Mouse (Mus musculus) right cerebral cortex, postnatal 25 days (tissue): ENCODE measurements at regions not wholly inside any gene's neighbourhood (a gene's known extent, or its start where the extent isn't known, plus 50 kb on each side); places are given as distances from the start of the nearest gene placed in this dataset.
A peak's percentile ranks its signal among the peaks of the same experiment; 100 is the strongest.

Experiments
- DNase-seq: peaks from one replicate; pipeline ENCODE4 v3.0.0; 2022

DNA sequence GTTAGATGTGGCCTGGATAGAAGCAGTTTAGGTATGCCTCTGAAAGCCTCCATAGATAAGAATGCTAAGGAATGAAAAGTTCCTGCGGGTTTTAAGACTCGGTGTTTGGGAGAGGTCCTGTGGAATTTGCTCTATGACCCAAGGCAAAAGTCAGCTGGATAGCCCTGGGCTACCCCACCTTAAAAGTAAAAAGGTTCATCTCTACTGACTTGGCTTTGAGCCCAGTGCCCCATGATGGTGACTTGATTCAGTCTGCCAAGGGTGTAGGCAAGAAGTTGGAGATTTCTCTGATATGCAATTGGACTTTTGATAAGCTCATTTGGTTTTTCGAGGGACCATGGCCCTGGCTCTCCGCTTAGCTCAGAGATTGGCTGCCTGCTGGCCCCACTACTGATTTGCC is 78.8 kb upstream of the Herc3 start:
- no peak for DNase-seq

DNA sequence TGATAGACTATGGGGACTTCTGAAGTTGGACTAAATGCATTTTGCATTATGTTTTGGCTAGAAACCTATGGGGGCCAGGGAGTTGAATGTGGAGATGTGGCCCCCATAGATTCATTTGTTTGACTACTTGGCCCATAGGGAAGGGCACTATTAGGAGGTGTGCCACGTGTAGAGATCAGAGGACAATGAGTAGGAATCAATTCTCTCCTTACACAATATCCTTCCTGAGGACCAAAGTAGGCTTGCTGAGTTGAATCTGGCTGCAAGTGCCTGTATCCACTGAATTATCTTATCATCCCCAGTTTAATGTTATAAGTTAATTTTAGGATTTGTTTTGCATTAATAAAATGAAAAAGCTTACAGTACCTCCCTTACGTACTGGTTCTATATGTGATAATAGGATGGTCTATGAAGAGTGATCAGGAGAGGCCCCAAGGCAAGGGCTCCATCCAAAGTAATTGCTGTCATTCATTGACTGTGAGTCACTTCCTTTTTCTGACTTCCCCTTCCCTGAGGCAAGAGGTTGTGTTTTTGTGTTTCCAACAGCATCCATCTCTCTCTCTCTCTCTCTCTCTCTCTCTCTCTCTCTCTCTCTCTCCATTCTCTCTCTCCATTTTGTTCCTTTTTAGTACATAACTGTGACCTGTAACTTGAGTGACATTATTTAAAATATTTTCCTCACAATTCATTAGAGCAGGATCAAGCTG is 74.8 kb upstream of the Herc3 start:
- no peak for DNase-seq

DNA sequence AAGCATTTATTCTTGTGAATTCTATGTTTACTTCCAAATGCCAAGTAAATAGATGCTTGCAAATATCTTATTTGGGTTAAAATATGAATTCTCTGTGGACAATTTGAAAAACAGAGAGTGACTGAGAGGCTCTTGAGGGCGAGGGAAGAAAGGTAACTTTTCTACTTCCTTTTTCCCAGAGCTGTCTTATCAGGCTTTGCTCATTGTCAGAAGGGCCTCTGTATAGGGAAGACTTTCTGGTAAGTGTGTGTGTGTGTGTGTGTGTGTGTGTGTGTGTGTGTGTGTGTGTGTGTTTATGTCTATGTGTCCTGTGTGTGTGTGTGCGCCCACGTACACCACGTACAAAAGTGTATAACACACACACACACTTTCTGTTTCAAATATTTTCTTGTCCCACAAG is 73.9 kb upstream of the Herc3 start:
- DNase-seq: no peak

DNA sequence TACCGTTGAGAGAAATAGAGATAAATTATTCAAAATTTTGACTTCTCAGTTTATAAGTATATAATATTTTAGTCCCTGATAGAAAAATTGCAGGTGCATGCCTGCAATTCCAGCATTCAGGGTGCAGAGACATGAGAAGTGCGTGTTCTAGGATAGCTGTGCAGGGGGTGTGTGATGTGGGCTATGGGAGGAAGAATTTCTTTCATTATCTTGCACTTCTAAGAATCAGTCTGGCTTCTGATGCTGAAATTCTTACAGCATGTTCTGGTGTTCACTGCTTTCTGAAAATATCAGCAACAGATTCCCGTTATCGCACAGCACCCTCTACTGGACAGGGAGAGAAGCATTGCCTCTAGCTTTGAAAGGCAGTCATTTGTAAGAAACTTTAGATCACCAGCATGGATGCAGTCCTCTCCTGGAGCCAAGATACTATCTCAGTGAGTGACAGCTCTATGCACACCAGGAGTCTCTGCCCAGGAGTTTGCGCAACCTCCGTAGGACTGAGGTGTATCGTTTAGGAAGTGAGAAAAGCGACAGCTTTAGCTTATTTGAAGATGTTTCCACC is 60.5 kb upstream of the Herc3 start:
- peak; percentile 38 for DNase-seq

DNA sequence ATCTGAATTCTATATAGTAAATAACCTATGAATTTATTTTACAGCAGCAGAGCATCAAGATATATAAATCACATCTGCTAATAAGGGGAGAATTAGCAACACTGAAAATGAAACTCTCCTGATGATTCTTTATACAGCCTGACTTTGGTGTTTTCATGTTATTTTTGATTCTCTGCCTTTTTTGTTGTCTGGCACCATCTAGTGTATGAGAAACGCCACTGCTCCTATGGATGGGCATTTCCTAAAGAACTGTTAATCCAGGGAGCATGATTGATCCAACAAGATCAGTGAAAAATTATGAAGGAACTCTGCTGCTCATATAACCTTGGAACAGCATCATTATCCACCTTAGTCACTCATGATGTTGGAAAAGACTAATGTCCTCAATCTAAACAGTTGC is 59.3 kb upstream of the Herc3 start:
- peak; percentile 19 for DNase-seq
